Mouse (Mus musculus) adipose tissue, adult 10 weeks (tissue): Measurements from ENCODE around the gene Klrb1. TPM values are rescaled to one million over a fixed set of nuclear protein-coding genes. Genes with fewer than 3 reads are reported as not detected.

Experiments used
- polyA plus RNA-seq: library from polyadenylated mRNA; stranded (reverse); fragments of 350-450 nt; fragmentation: Illumina TruSeq; extraction: RNeasy Lipid Tissue Mini Kit (QIAGEN cat#74804); gene quantifications from one replicate; pipeline ENCODE4 v1.2.3, GENCODE M21; 2014; ENCODE audit warnings: low read depth, low replicate concordance

Gene Klrb1
- 0.52 TPM for polyA plus RNA-seq

DNA sequence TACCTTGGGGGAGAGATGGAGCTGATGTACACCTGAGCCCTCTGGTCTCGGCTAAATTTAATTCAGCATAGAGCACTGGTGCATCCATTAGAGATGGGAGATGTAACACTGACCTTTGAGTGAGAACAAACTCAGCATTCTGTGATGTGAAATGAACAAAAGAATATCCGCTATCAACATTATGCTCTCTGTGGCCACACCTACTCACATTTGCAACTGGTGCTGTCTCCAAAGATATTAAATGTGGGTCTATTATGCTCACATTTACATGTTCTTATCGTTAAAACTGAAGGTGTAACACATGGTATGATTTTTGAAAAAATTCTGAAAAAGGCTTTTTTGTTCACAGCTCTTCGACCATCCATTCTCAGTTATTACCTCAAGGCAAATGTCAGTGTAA is at the start of gene Klrb1:
TSS of gene Klrb1 (minus strand) at position 101 of the 400 bp plus-strand sequence.

DNA sequence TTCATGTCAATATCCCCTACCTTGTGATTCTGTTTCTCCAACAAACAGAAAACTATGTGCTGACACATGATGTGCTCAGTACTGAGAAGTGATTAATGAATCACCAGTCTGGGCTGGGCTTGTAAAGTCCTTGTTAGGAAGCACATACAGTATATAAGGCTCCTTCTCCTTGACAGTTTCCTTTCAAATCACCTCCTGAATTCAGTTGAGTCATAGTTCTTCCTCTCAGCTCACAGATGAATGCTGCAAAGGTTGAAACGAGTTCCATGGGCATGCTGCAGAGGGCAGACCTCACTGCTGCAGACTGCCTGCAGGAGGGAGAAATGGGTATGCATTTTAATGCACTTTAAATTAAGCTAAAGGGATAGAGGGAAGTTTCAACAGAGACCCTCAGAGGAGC is 60.7 kb downstream of the Klrb1 start, which contains the start of gene Clec2h:
TSS of gene Clec2h (plus strand) at position 180 of the 400 bp plus-strand sequence.

Other genes starting within 250 kb of the Klrb1 start
- gene Pzp, start 196.3 kb downstream of the Klrb1 start, polyA plus RNA-seq = 4.3 TPM
- 20.8 TPM for gene A2ml1, start 141.5 kb downstream of the Klrb1 start, polyA plus RNA-seq
- gene Klrb1a, start 99.5 kb downstream of the Klrb1 start, polyA plus RNA-seq = 40.5 TPM
- 0.50 TPM for gene Clec2h, start 60.7 kb downstream of the Klrb1 start, polyA plus RNA-seq
- gene Klrb1c, start 66.2 kb upstream of the Klrb1 start, polyA plus RNA-seq = 136 TPM
- 0.88 TPM for gene Gm44511, start 103.3 kb upstream of the Klrb1 start, polyA plus RNA-seq
- 0.91 TPM for gene Klrb1b, start 103.3 kb upstream of the Klrb1 start, polyA plus RNA-seq
- 2.3 TPM for gene Clec2i, start 164.5 kb upstream of the Klrb1 start, polyA plus RNA-seq
- gene BC035044, start 168.1 kb upstream of the Klrb1 start, polyA plus RNA-seq = 2.3 TPM
- gene Clec2g, start 211.3 kb upstream of the Klrb1 start, polyA plus RNA-seq = 0.16 TPM